Mouse (Mus musculus): Measurements from ENCODE around the gene Ndufa1. TPM values are rescaled to one million over a fixed set of nuclear protein-coding genes. Genes with fewer than 3 reads are reported as not detected.

The Ndufa1 gene
- polyA plus RNA-seq (2014; fragmentation: Illumina TruSeq; extraction: RNeasy Lipid Tissue Mini Kit (QIAGEN cat#74804); ENCODE audit: low read depth, low replicate concordance), result 1,300 TPM

GRCm38 (mm10) chrX:37191105-37191743 lies at the start of gene Ndufa1, which contains the start of gene Rnf113a1:
Gene Ndufa1, minus strand, starts transcription at chrX:37191163.
Gene Rnf113a1, plus strand, starts transcription at chrX:37191245.

GRCm38 (mm10) chrX:37222158-37222557 lies 31.2 kb upstream of the Ndufa1 start, which contains the start of gene Rhox1:
Gene Rhox1, minus strand, starts transcription at chrX:37222258.

GRCm38 (mm10) chrX:37210941-37211340 lies 20.0 kb upstream of the Ndufa1 start, which contains the start of gene Gm9:
Gene Gm9, minus strand, starts transcription at chrX:37211041.

GRCm38 (mm10) chrX:37168742-37169141 lies 22.2 kb downstream of the Ndufa1 start, which contains the start of gene Akap14:
Gene Akap14, minus strand, starts transcription at chrX:37168842.

Other genes starting within 250 kb of the Ndufa1 start
- gene Sept6, start 199.4 kb downstream of the Ndufa1 start, polyA plus RNA-seq (2014; fragmentation: Illumina TruSeq; extraction: RNeasy Lipid Tissue Mini Kit (QIAGEN cat#74804); ENCODE audit: low read depth, low replicate concordance), result 6.0 TPM
- gene Sowahd, start 142.3 kb downstream of the Ndufa1 start, polyA plus RNA-seq (2014; fragmentation: Illumina TruSeq; extraction: RNeasy Lipid Tissue Mini Kit (QIAGEN cat#74804); ENCODE audit: low read depth, low replicate concordance), result not detected
- 275 TPM for gene Rpl39, start 105.8 kb downstream of the Ndufa1 start, polyA plus RNA-seq (2014; fragmentation: Illumina TruSeq; extraction: RNeasy Lipid Tissue Mini Kit (QIAGEN cat#74804); ENCODE audit: low read depth, low replicate concordance)
- 19.8 TPM for gene Upf3b, start 80.8 kb downstream of the Ndufa1 start, polyA plus RNA-seq (2014; fragmentation: Illumina TruSeq; extraction: RNeasy Lipid Tissue Mini Kit (QIAGEN cat#74804); ENCODE audit: low read depth, low replicate concordance)
- 7.0 TPM for gene Nkap, start 64.4 kb downstream of the Ndufa1 start, polyA plus RNA-seq (2014; fragmentation: Illumina TruSeq; extraction: RNeasy Lipid Tissue Mini Kit (QIAGEN cat#74804); ENCODE audit: low read depth, low replicate concordance)
- not detected for gene Akap14, start 22.3 kb downstream of the Ndufa1 start, polyA plus RNA-seq (2014; fragmentation: Illumina TruSeq; extraction: RNeasy Lipid Tissue Mini Kit (QIAGEN cat#74804); ENCODE audit: low read depth, low replicate concordance)
- gene Rnf113a1, start 82 bp upstream of the Ndufa1 start, polyA plus RNA-seq (2014; fragmentation: Illumina TruSeq; extraction: RNeasy Lipid Tissue Mini Kit (QIAGEN cat#74804); ENCODE audit: low read depth, low replicate concordance), result 3.8 TPM
- gene Gm9, start 19.9 kb upstream of the Ndufa1 start, polyA plus RNA-seq (2014; fragmentation: Illumina TruSeq; extraction: RNeasy Lipid Tissue Mini Kit (QIAGEN cat#74804); ENCODE audit: low read depth, low replicate concordance), result not detected
- gene Rhox1, start 31.1 kb upstream of the Ndufa1 start, polyA plus RNA-seq (2014; fragmentation: Illumina TruSeq; extraction: RNeasy Lipid Tissue Mini Kit (QIAGEN cat#74804); ENCODE audit: low read depth, low replicate concordance), result not detected
- not detected for gene Rhox2a, start 53.8 kb upstream of the Ndufa1 start, polyA plus RNA-seq (2014; fragmentation: Illumina TruSeq; extraction: RNeasy Lipid Tissue Mini Kit (QIAGEN cat#74804); ENCODE audit: low read depth, low replicate concordance)
- gene Rhox3a, start 58.8 kb upstream of the Ndufa1 start, polyA plus RNA-seq (2014; fragmentation: Illumina TruSeq; extraction: RNeasy Lipid Tissue Mini Kit (QIAGEN cat#74804); ENCODE audit: low read depth, low replicate concordance), result not detected
- not detected for gene Rhox4a, start 74.2 kb upstream of the Ndufa1 start, polyA plus RNA-seq (2014; fragmentation: Illumina TruSeq; extraction: RNeasy Lipid Tissue Mini Kit (QIAGEN cat#74804); ENCODE audit: low read depth, low replicate concordance)
- gene Rhox3a2, start 188.9 kb upstream of the Ndufa1 start, polyA plus RNA-seq (2014; fragmentation: Illumina TruSeq; extraction: RNeasy Lipid Tissue Mini Kit (QIAGEN cat#74804); ENCODE audit: low read depth, low replicate concordance), result not detected
- not detected for gene Rhox4a2, start 199.7 kb upstream of the Ndufa1 start, polyA plus RNA-seq (2014; fragmentation: Illumina TruSeq; extraction: RNeasy Lipid Tissue Mini Kit (QIAGEN cat#74804); ENCODE audit: low read depth, low replicate concordance)
- gene Rhox2b, start 220.9 kb upstream of the Ndufa1 start, polyA plus RNA-seq (2014; fragmentation: Illumina TruSeq; extraction: RNeasy Lipid Tissue Mini Kit (QIAGEN cat#74804); ENCODE audit: low read depth, low replicate concordance), result not detected
- gene Rhox4b, start 241.3 kb upstream of the Ndufa1 start, polyA plus RNA-seq (2014; fragmentation: Illumina TruSeq; extraction: RNeasy Lipid Tissue Mini Kit (QIAGEN cat#74804); ENCODE audit: low read depth, low replicate concordance), result not detected

Measured in heart, adult 10 weeks (tissue).